Mouse (Mus musculus): ENCODE data around the gene Baiap2l1. TPM values are rescaled to one million over a fixed set of nuclear protein-coding genes. Genes with fewer than 3 reads are reported as not detected.

Gene Baiap2l1
- polyA plus RNA-seq, 1 experiment from 2014 or later = 3.2 TPM

DNA sequence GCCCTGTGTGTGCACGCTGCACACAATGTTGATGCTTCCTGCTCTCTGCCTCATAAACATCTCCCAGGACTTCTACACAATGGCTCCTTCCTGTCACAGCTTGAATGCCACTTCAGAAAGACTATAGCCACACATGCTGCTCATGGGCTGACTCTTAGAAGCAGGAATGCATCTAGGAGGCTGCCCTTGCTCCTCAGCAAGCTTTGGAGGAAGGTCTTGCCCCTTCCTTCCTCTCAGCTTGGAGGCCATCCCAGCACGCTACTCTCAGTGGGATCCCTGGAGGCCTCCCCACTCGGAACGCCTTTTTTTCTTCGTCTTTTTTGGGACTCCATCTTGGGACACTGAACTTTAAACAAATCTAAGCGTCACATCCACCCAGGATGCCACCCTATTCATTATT lies 83.0 kb downstream of the Baiap2l1 start:
- H3K4me1 ChIP-seq (replicated peaks; ENCODE audit: control insufficient read depth, insufficient read depth, low read length) = no peaks in the 10 kb centered on the region
- H3K27me3 ChIP-seq (ENCODE audit: control insufficient read depth, insufficient read depth, low read length) = no peaks in the 10 kb centered on the region
- H3K36me3 ChIP-seq (ENCODE audit: control insufficient read depth, insufficient read depth, low read length) = no peaks in the 10 kb centered on the region
- no peaks in the 10 kb centered on the region for H3K9me3 ChIP-seq (ENCODE audit: control insufficient read depth, low read length)
- WGBS = 68% methylated on average over 6 of the region's 6 CpGs
- no peak overlapping the region for H3K9ac ChIP-seq (ENCODE audit: low read depth, low read length)
- ATAC-seq (ENCODE audit: low FRiP score) (no peak), DNase-seq (ENCODE audit: low spot score) (no peak)
- H3K27ac ChIP-seq (ENCODE audit: low read depth, low read length) = no peak overlapping the region
- no peak overlapping the region for H3K4me2 ChIP-seq (replicated peaks; ENCODE audit: low read depth, low read length)
- no peak overlapping the region for H3K4me3 ChIP-seq (ENCODE audit: low read depth, low read length)

DNA sequence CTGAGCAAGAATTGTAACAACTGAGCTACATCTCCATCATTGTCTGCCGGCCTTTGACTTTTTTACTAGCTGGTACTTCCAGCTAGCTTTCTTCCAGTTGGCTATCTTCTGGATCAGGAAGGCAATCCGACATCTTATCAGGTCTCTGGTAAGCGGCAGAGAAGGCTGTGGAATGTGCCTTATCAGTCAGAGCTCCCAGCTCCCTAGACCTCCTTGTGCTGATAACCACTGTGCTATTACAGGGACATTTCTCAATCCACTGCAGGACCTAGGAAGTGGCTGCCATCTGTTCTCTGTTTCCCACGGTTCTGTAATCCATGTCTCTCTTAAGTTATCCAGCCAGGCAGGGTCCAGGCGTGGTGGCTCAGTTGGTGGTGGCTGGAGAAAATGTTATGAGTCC lies 86.1 kb downstream of the Baiap2l1 start:
- no peaks in the 10 kb centered on the region for H3K27me3 ChIP-seq (ENCODE audit: control insufficient read depth, insufficient read depth, low read length)
- ATAC-seq (ENCODE audit: low FRiP score) (no peak), DNase-seq (ENCODE audit: low spot score) (no peak)
- H3K27ac ChIP-seq (ENCODE audit: low read depth, low read length) = no peak overlapping the region
- no peaks in the 10 kb centered on the region for H3K9me3 ChIP-seq (ENCODE audit: control insufficient read depth, low read length)
- H3K36me3 ChIP-seq (ENCODE audit: control insufficient read depth, insufficient read depth, low read length) = 0 out of 2 replicates have a peak, but pooled peaks cover 3% of the 10 kb centered on the region
- H3K4me3 ChIP-seq (ENCODE audit: low read depth, low read length) = no peak overlapping the region
- H3K4me2 ChIP-seq (replicated peaks; ENCODE audit: low read depth, low read length) = no peak overlapping the region
- H3K9ac ChIP-seq (ENCODE audit: low read depth, low read length) = no peak overlapping the region
- no peaks in the 10 kb centered on the region for H3K4me1 ChIP-seq (replicated peaks; ENCODE audit: control insufficient read depth, insufficient read depth, low read length)
- WGBS = 74% methylated on average over 5 of the region's 5 CpGs

DNA sequence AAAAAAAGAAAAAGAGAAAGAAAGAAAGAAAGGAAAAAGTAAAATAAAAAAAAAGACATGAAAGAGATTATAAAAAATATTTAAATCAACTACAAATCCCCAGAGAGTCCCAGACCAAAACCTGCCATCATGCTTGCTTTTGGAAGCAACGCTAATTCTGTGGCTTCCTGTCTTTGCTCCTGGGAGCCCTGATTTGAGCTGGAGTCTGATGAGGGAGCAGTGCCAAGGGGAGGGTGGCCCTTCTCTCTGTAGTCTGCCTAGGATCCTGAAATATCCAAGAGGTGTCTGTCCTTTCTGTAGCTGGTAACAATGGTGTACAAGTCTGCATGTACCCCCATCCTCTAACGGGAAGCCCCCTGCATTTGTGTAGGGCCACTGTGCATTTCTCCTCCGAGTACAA lies 86.8 kb downstream of the Baiap2l1 start:
- no peak for ATAC-seq (ENCODE audit: low FRiP score)
- Histone ChIP-seq H3K4me1 (replicated peaks; ENCODE audit: control insufficient read depth, insufficient read depth, low read length) (no peaks in the 10 kb centered on the region), H3K4me3 (ENCODE audit: low read depth, low read length) (no peak overlapping the region), H3K9me3 (ENCODE audit: control insufficient read depth, low read length) (no peaks in the 10 kb centered on the region), H3K27me3 (ENCODE audit: control insufficient read depth, insufficient read depth, low read length) (no peaks in the 10 kb centered on the region), H3K9ac (ENCODE audit: low read depth, low read length) (no peak overlapping the region), H3K27ac (ENCODE audit: low read depth, low read length) (no peak overlapping the region), H3K36me3 (ENCODE audit: control insufficient read depth, insufficient read depth, low read length) (0 out of 2 replicates have a peak, but pooled peaks cover 3% of the 10 kb centered on the region), H3K4me2 (replicated peaks; ENCODE audit: low read depth, low read length) (no peak overlapping the region)
- 80% methylated on average over 3 of the region's 3 CpGs for WGBS
- no peak for DNase-seq (ENCODE audit: low spot score)

DNA sequence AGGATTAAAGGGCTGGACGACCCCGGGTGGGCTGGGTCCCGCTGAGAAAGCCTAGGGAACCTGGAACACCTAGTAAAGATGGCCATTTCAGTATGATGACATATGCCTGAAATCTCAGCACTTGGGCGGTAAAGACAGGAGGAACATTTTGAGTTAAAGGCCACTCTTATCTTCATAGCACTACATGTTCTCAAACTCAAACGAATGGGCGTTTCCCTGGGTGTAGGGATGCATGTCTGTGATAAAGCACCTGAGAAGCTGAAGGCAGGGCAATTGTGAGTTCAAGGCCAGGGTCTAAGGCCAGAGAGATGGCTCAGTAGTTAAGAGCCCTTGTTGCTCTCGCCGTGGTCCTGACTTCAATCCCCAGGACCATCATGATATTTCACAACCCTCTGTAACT lies 87.5 kb downstream of the Baiap2l1 start:
- no peak overlapping the region for H3K27ac ChIP-seq (ENCODE audit: low read depth, low read length)
- no peak for DNase-seq (ENCODE audit: low spot score)
- H3K9ac ChIP-seq (ENCODE audit: low read depth, low read length) = no peak overlapping the region
- H3K27me3 ChIP-seq (ENCODE audit: control insufficient read depth, insufficient read depth, low read length) = no peaks in the 10 kb centered on the region
- 94% methylated on average over 8 of the region's 8 CpGs for WGBS
- H3K36me3 ChIP-seq (ENCODE audit: control insufficient read depth, insufficient read depth, low read length) = 0 out of 2 replicates have a peak, but pooled peaks cover 3% of the 10 kb centered on the region
- no peak overlapping the region for H3K4me2 ChIP-seq (replicated peaks; ENCODE audit: low read depth, low read length)
- H3K4me1 ChIP-seq (replicated peaks; ENCODE audit: control insufficient read depth, insufficient read depth, low read length) = no peaks in the 10 kb centered on the region
- no peaks in the 10 kb centered on the region for H3K9me3 ChIP-seq (ENCODE audit: control insufficient read depth, low read length)
- H3K4me3 ChIP-seq (ENCODE audit: low read depth, low read length) = no peak overlapping the region
- no peak for ATAC-seq (ENCODE audit: low FRiP score)

DNA sequence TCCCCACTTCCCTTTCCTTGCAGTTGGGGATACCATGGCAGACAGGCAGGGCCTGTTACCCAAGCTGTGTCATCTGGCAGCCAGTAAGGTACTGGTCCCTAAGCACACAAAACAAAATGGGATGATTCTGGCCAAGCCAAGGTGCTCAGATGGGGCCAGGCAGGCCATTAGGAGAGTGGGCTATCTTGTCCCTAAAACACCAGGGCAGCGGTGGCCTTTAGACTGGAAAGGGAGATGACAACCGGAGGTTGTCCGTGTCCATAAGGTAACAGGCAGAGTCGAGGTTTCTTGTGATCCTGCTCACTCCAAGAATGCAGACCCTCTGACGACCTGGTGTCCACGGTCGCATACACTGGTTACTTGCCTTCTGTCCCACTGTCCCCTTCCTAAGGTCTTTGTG lies 88.0 kb downstream of the Baiap2l1 start:
- Histone ChIP-seq H3K4me1 (replicated peaks; ENCODE audit: control insufficient read depth, insufficient read depth, low read length) (no peaks in the 10 kb centered on the region), H3K4me3 (ENCODE audit: low read depth, low read length) (no peak overlapping the region), H3K27me3 (ENCODE audit: control insufficient read depth, insufficient read depth, low read length) (no peaks in the 10 kb centered on the region), H3K36me3 (ENCODE audit: control insufficient read depth, insufficient read depth, low read length) (0 out of 2 replicates have a peak, but pooled peaks cover 3% of the 10 kb centered on the region), H3K9me3 (ENCODE audit: control insufficient read depth, low read length) (no peaks in the 10 kb centered on the region), H3K4me2 (replicated peaks; ENCODE audit: low read depth, low read length) (no peak overlapping the region), H3K27ac (ENCODE audit: low read depth, low read length) (no peak overlapping the region), H3K9ac (ENCODE audit: low read depth, low read length) (no peak overlapping the region)
- 90% methylated on average over 7 of the region's 7 CpGs for WGBS
- DNase-seq (ENCODE audit: low spot score) (no peak), ATAC-seq (ENCODE audit: low FRiP score) (no peak)

DNA sequence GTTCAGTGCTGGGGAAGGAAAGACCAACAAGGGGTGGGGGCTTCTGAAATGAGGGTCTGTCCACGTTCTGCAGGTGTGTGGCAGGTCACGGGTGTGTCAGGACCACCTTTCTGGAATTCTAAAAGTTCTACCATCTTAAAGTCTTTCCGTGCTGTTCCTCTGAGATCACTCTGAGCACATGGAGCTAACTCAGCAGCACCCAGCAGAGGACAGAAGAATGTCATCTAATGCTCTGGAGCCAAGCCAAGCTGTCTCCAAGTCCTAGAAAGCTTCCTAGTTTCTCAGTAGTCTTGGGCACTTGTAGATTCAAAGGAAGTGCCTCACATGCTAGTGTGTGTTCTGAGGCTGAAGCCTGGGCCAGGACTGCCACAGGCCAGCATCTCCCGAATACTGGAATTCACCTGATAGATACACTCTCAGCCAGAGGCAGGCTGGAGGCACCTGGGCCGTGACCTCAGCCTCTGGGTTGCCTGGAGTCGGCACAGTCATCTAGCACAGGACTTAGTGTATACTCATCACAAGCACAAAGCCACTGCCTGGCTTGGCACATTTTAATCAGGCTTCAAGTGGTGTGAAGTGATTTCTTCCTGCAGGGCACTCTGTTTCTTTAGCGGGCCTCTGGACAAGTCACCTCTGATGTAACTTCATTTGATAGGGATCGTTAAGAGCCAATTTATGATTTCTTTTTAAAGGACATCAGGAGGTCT lies 90.2 kb downstream of the Baiap2l1 start:
- WGBS = 86% methylated on average over 8 of the region's 8 CpGs
- Histone ChIP-seq H3K4me3 (ENCODE audit: low read depth, low read length) (no peak overlapping the region), H3K36me3 (ENCODE audit: control insufficient read depth, insufficient read depth, low read length) (0 out of 2 replicates have a peak, but pooled peaks cover 3% of the 10 kb centered on the region), H3K9me3 (ENCODE audit: control insufficient read depth, low read length) (no peaks in the 10 kb centered on the region), H3K4me1 (replicated peaks; ENCODE audit: control insufficient read depth, insufficient read depth, low read length) (no peaks in the 10 kb centered on the region), H3K4me2 (replicated peaks; ENCODE audit: low read depth, low read length) (no peak overlapping the region), H3K27me3 (ENCODE audit: control insufficient read depth, insufficient read depth, low read length) (no peaks in the 10 kb centered on the region), H3K9ac (ENCODE audit: low read depth, low read length) (no peak overlapping the region), H3K27ac (ENCODE audit: low read depth, low read length) (no peak overlapping the region)
- ATAC-seq (ENCODE audit: low FRiP score) (no peak), DNase-seq (ENCODE audit: low spot score) (no peak)

DNA sequence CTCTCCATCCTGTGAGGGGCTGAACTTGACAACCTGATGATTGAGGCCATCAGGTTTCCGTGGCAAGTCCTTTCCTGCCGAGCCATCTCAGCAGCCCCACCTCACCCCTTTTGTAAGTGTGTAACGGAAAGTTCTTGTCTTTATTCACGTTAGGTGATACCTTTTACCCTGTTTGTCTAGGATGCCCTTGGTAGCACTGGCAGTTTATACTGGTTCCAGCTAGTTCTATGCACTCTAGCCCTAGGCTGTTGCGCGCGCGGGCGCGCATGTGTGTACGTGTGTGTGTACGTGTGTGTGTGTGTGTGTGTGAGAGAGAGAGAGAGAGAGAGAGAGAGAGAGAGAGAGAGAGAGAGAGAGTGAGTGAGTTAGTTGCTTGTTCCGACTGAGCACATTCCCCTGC lies 94.4 kb downstream of the Baiap2l1 start:
- Histone ChIP-seq H3K4me3 (ENCODE audit: low read depth, low read length) (no peak overlapping the region), H3K4me2 (replicated peaks; ENCODE audit: low read depth, low read length) (no peak overlapping the region), H3K27me3 (ENCODE audit: control insufficient read depth, insufficient read depth, low read length) (no peaks in the 10 kb centered on the region), H3K36me3 (ENCODE audit: control insufficient read depth, insufficient read depth, low read length) (0 out of 2 replicates have a peak, but pooled peaks cover 3% of the 10 kb centered on the region), H3K27ac (ENCODE audit: low read depth, low read length) (no peak overlapping the region), H3K9me3 (ENCODE audit: control insufficient read depth, low read length) (no peaks in the 10 kb centered on the region), H3K4me1 (replicated peaks; ENCODE audit: control insufficient read depth, insufficient read depth, low read length) (peaks cover 3% of the 10 kb centered on the region), H3K9ac (ENCODE audit: low read depth, low read length) (no peak overlapping the region)
- WGBS = 89% methylated on average over 13 of the region's 13 CpGs
- ATAC-seq (ENCODE audit: low FRiP score) (no peak), DNase-seq (ENCODE audit: low spot score) (no peak)

DNA sequence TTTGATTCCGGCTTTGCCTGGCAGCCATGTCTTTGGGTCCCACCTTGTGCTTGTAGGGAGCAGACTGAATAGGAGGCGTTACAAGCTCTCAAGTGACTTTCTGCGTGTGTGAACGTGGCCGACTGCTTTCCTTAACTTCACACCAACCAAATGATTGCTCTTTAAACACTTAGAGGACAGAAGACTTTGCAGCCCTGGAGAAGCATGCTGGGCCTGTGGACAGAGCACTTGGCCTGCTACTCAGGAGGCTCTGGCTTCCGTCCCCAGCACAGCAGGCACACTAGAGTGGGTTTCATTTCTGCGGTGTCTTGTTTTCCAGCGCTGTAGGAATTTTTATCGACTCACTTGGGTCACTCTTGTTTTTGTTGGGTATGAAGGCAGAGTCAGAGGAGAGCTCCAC lies 94.8 kb downstream of the Baiap2l1 start:
- Histone ChIP-seq H3K9ac (ENCODE audit: low read depth, low read length) (no peak overlapping the region), H3K4me1 (replicated peaks; ENCODE audit: control insufficient read depth, insufficient read depth, low read length) (peaks cover 7% of the 10 kb centered on the region), H3K27ac (ENCODE audit: low read depth, low read length) (no peak overlapping the region), H3K36me3 (ENCODE audit: control insufficient read depth, insufficient read depth, low read length) (0 out of 2 replicates have a peak, but pooled peaks cover under 1% of the 10 kb centered on the region), H3K4me3 (ENCODE audit: low read depth, low read length) (no peak overlapping the region), H3K4me2 (replicated peaks; ENCODE audit: low read depth, low read length) (no peak overlapping the region), H3K27me3 (ENCODE audit: control insufficient read depth, insufficient read depth, low read length) (no peaks in the 10 kb centered on the region), H3K9me3 (ENCODE audit: control insufficient read depth, low read length) (no peaks in the 10 kb centered on the region)
- ATAC-seq (ENCODE audit: low FRiP score) (no peak), DNase-seq (ENCODE audit: low spot score) (no peak)
- 77% methylated on average over 9 of the region's 9 CpGs for WGBS

DNA sequence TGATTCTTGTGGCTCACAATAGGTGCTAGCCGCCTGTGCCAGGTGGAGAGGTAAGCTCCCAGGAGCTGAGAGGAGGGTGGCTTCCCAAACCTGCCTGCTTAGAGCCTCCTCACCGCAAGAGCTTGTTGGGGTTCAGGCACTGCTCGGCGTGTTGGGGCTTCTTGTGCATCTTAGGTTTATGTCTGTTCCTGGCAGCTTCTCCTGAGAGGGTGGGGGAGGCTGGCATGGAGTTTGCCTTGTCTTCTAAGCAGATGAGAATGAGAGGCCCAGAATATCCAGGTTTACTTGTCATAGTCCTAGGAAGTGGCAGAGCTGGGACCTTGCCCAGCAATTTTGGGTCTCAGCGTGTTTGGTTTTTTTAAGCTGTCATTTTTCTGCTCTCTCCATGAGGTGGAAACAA lies 96.1 kb downstream of the Baiap2l1 start:
- Histone ChIP-seq H3K4me3 (ENCODE audit: low read depth, low read length) (no peak overlapping the region), H3K27me3 (ENCODE audit: control insufficient read depth, insufficient read depth, low read length) (no peaks in the 10 kb centered on the region), H3K27ac (ENCODE audit: low read depth, low read length) (no peak overlapping the region), H3K4me1 (replicated peaks; ENCODE audit: control insufficient read depth, insufficient read depth, low read length) (peaks cover 16% of the 10 kb centered on the region), H3K36me3 (ENCODE audit: control insufficient read depth, insufficient read depth, low read length) (no peaks in the 10 kb centered on the region), H3K9ac (ENCODE audit: low read depth, low read length) (no peak overlapping the region), H3K9me3 (ENCODE audit: control insufficient read depth, low read length) (no peaks in the 10 kb centered on the region), H3K4me2 (replicated peaks; ENCODE audit: low read depth, low read length) (no peak overlapping the region)
- no peak for ATAC-seq (ENCODE audit: low FRiP score)
- 90% methylated on average over 5 of the region's 5 CpGs for WGBS
- no peak for DNase-seq (ENCODE audit: low spot score)

Measured in hindbrain, embryonic 11.5 days (tissue).